Mouse (Mus musculus): ENCODE measurements around the gene Ctse.

DNA sequence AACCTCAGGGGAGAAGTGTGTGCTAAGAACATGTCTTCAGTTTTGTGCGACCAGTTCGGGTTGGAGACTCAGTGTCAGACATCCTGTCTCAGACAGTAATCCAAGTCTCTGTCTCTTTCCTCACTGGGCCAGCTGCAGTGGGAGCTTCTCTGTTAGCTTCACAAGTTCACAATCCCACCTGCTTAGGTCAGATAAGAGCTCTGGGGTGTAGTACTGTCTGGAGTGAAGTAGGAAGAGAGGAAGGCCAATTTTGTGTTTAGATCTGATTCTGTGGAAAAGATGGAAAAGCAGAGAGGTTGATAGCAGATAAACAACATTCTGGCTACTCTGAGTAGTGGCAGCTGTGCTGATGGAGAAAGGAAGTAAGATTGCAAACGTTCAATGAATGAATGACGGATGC, 61.5 kb downstream of the Ctse start:
- TF ChIP-seq CTCF (IDR thresholded peaks at IDR 0.05; ENCODE audit: borderline replicate concordance, control insufficient read depth, extremely low read depth, insufficient read depth, low read length, poor library complexity) (no peak), POLR2A (IDR thresholded peaks at IDR 0.05; ENCODE audit: control insufficient read depth, extremely low read depth, insufficient read depth, low read length, poor library complexity) (no peak)

Measured in thymus, adult 2 months (tissue).